Mouse (Mus musculus): ENCODE data around the gene Bdkrb1.

Bdkrb1 gene

GRCm38 (mm10) chr12:105599098-105599497, 3.8 kb upstream of the Bdkrb1 start:
- no peak for DNase-seq

- peak; percentile 57 to 62 for DNase-seq
These were observed 1.3 kb upstream of the Bdkrb1 start for GRCm38 (mm10) chr12:105601586-105601985.

DNA sequence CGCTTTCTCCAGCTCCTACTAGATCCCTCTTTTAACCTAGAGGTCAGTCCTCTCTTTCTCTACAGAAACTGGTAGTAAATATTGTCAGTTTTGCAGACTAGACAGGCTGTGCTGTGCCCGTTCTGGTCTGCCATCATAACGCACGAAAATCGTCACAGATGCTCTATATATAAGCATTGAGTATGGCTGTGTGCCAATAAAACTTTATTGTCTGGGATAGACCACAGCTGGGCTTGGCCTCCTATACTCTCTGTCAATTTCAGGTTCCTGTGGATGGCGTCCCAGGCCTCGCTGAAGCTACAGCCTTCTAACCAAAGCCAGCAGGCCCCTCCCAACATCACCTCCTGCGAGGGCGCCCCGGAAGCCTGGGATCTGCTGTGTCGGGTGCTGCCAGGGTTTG, 1.0 kb downstream of the Bdkrb1 start:
- DNase-seq = no peak

DNA sequence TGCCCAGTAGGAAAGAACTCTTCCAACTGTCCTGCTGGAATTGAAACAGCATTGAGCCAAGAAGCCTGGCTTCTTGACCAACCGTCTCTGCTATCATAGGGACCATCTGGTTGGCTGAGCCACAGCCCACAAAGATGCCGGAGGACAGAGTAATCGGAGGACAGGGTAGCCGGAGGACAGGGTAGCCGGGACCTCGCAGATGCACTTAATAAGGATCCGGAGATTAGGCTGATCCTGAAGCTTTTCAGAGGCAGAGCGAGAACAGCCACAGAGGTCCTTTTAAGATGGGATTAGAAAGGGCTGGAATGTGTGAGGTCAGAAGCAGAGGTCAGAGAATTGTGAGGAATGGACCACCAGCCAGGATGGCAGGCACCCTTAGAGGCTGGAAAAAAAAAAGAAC, 2.3 kb downstream of the Bdkrb1 start:
- no peak for DNase-seq

DNA sequence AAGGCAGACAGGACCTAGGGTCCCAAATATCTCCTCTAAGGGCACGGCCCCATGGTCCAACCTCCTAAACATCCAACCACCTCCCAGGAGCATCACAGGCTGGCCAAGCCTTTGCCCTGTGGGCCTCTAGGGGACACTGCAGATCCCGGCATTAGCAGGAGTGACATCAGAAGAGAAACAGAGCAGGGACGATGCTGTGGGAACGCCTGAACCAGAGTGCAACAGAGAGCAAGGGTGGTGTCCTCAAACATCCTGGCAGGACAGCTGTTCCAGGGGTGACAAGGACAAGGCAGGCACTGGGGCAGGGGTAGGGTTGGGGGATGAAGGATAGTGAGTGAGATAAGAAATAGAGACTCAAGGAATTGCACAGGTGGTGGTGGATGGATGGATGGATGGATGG, 4.0 kb downstream of the Bdkrb1 start:
- DNase-seq = no peak

DNA sequence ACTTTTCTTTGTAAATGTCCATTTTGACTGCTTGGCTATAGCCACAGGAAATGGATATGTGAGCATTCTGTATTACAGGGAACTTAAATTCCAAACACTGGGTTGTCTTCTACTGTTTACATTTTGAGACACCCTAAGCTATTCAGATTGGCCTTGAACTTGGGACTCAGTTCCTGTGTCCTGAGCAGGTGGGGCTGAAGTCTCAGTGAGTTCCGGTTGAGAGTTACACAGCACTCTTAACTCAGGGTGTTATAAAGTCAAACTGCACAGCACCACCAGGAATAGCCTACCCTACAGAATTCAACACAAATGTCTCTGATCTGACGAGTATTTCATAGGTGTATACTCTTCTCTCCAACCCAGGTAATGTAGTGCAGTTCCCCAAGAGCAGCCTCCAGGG, 8.2 kb downstream of the Bdkrb1 start:
- DNase-seq = no peak

DNA sequence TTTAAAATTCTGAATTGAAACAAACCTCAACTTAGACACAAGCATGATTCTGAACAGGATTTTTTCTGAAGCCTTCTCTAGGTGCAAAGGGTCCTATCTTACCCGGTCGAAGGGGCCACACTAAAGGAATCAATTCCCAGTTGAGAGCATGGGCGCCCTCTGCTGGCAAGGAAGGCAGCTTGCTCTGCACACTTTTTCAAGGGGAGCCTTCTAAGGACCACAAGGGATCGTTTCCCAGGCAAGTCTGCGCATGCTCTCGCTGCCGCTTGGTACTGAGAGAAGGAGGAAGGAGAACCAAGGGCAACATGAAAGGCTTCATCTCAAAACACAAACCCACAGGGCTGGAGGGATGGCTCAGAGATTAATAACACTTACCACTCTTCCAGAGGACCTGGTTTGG, 8.9 kb downstream of the Bdkrb1 start:
- peak; percentile 49 to 72 for DNase-seq

- no peak for DNase-seq
These were observed 10.7 kb downstream of the Bdkrb1 start for GRCm38 (mm10) chr12:105613559-105613958.

DNA sequence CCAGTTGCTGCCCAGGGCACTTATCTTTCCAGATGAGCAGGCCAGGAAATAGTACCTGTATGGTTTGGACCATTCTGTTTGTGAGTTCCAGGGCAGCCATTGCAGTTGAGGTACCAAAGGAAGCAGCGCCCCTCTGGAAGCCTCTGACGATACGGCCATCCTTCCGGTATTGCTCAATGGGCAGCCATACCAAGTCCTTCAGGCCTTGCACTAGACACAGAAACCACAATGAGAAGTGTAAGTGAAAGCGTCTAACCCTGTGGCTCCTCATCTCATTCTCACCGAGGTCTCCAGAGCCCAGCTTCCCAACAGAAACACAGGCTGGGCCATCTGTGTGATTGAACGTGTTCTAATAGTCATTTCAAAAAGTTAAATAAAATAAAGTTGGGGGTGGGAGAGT, 19.2 kb downstream of the Bdkrb1 start:
- no peak for DNase-seq

DNA sequence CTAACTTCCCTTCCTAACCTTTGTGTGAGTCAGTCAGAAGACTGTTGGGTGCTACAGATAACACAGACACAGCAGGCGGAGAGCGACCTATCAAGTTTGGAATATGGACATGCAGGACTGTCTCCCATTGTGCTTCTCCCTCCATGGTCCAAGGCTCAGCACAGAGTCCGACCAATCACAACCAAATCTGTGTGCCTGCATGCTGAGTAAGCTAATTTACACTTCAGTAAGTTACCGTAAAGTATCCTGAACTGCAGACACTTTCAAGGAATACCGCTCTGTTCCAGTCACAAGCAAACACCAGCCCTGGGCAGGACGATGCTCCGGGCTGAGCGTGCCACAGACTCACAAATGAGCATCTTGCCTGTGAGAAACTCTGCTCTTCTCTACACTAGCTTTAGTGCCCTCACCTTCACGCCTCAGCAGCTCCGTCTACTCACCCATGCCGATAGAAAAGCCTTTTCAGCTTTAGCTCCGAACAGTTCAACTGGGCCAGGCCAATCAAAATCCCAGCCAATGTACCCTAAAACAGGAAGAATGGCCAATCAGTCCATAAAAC, 20.2 kb downstream of the Bdkrb1 start:
- DNase-seq = no peak

DNA sequence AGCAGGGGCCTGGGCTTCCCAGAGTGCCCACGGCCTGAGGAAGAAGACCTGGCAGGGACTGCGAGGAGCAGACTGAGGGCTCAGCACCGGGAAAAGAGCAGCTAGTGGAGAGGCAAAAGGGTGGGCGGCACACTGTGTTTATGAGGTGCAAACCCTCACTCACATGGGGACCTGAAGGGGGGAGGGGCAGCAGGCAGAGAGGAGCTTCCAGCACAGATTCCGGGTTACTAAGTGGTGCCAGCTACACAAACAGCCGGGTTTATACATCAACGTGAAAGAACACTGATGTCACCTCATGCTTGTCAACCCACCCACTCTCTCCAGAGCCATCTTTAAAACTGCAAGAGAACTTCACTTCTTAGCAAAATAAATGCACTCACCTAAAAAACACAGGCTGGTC, 22.9 kb downstream of the Bdkrb1 start:
- DNase-seq = no peak

DNA sequence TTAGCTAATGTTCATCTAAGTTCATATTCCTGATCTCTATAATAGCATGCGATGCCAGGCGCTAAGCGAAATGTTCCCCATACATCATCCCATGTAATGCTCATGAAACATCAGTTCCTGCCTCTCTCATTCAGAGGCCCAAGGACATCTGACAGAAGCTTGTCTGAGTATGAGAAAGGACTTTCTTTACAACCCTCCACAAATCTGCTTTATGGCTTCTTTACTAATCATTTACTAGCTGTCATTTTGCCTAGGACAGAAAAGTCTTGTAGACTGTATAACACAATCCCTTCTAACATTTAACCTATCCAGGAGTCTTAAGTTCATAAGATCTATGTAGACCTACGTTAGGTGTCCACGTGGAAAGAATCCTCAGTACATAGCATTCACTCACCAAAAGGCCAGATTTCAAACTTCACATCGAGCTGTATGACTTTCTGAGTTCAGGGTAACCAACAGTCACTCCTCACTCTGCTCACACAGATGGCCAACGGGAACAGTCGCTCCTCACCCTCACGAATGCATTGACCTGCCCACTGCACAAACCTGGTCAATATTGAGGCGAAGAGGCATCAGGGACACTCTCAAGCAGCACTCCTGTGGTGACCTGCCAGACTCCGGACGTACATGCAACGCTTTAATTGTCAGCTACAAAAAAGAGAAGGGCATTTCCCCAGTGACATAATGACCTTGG, 31.6 kb downstream of the Bdkrb1 start:
- DNase-seq = no peak

GRCm38 (mm10) chr12:105636551-105636950, 33.7 kb downstream of the Bdkrb1 start:
- DNase-seq = no peak

DNA sequence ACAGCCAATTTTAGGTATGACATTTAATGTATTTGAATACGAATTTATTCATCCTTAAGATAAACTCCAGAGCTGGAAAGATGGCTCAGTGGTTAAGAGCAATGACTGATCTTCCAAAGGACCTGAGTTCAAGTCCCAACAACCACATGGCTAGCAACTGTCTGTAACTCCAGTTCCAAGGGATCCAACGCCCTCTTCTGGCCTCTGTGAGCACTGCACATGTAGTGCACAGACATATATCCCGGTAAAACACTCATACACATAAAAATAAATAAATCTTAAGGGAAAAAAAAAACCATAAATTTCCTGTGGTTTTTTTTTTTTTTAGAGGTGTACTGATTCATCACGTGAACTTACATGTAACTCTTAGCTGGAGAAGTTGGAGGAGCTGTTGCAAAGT, 34.7 kb downstream of the Bdkrb1 start:
- DNase-seq = peak in 1 of 2 experiments; percentile 26

GRCm38 (mm10) chr12:105642770-105643321, 40.0 kb downstream of the Bdkrb1 start:
- DNase-seq = no peak

Measured in cerebellum, postnatal 25 days (tissue).